Mouse (Mus musculus): ENCODE data around the gene Krtap28-10. TPM values are rescaled to one million over a fixed set of nuclear protein-coding genes. Genes with fewer than 3 reads are reported as not detected.
A peak's percentile ranks its signal among the peaks of the same experiment; 100 is the strongest.

Krtap28-10 gene
- polyA plus RNA-seq, 1 experiment = not detected

GRCm38 (mm10) chr1:83060643-83061042 is 18.4 kb upstream of the Krtap28-10 start, which contains the start of gene Krtap28-13:
Krtap28-13 (plus strand) TSS chr1:83060930.
- H3K27me3 ChIP-seq (ENCODE audit: control insufficient read depth) = no peaks in the 10 kb centered on the region
- TF ChIP-seq GATA1 (IDR thresholded peaks at IDR 0.05; ENCODE audit: low read length) (no peak), TAL1 (IDR thresholded peaks at IDR 0.05; ENCODE audit: low read length) (no peak)
- H3K36me3 ChIP-seq (ENCODE audit: control insufficient read depth) = no peaks in the 10 kb centered on the region
- no peaks in the 10 kb centered on the region for H3K4me1 ChIP-seq (ENCODE audit: control insufficient read depth)
- H3K4me3 ChIP-seq (replicated peaks) = no peak within 1 kb of the TSS
- H3K9me3 ChIP-seq (ENCODE audit: control insufficient read depth, low read length) = no peaks in the 10 kb centered on the region

GRCm38 (mm10) chr1:83059278-83059677 is 17.0 kb upstream of the Krtap28-10 start, which contains the start of gene A030005K14Rik:
A030005K14Rik (minus strand) TSS chr1:83059378.
- Histone ChIP-seq H3K4me1 (ENCODE audit: control insufficient read depth) (no peaks in the 10 kb centered on the region), H3K36me3 (ENCODE audit: control insufficient read depth) (no peaks in the 10 kb centered on the region), H3K9me3 (ENCODE audit: control insufficient read depth, low read length) (no peaks in the 10 kb centered on the region), H3K27me3 (ENCODE audit: control insufficient read depth) (no peaks in the 10 kb centered on the region), H3K4me3 (replicated peaks) (no peak within 1 kb of the TSS)
- TF ChIP-seq GATA1 (IDR thresholded peaks at IDR 0.05; ENCODE audit: low read length) = no peak
- no peak for TF ChIP-seq TAL1 (IDR thresholded peaks at IDR 0.05; ENCODE audit: low read length)

- TF ChIP-seq GATA1 (IDR thresholded peaks at IDR 0.05; ENCODE audit: low read length) (no peak), TAL1 (IDR thresholded peaks at IDR 0.05; ENCODE audit: low read length) (no peak)
- no peaks in the 10 kb centered on the region for H3K4me1 ChIP-seq (ENCODE audit: control insufficient read depth)
- H3K9me3 ChIP-seq (ENCODE audit: control insufficient read depth, low read length) = no peaks in the 10 kb centered on the region
- H3K27me3 ChIP-seq (ENCODE audit: control insufficient read depth) = no peaks in the 10 kb centered on the region
- H3K36me3 ChIP-seq (ENCODE audit: control insufficient read depth) = no peaks in the 10 kb centered on the region
- no peak overlapping the region for H3K4me3 ChIP-seq (replicated peaks)
These were observed 16.2 kb upstream of the Krtap28-10 start for GRCm38 (mm10) chr1:83058481-83058880.

- H3K4me1 ChIP-seq (ENCODE audit: control insufficient read depth) = no peaks in the 10 kb centered on the region
- no peaks in the 10 kb centered on the region for H3K36me3 ChIP-seq (ENCODE audit: control insufficient read depth)
- no peaks in the 10 kb centered on the region for H3K27me3 ChIP-seq (ENCODE audit: control insufficient read depth)
- TF ChIP-seq TAL1 (IDR thresholded peaks at IDR 0.05; ENCODE audit: low read length) (no peak), GATA1 (IDR thresholded peaks at IDR 0.05; ENCODE audit: low read length) (no peak)
- H3K4me3 ChIP-seq (replicated peaks) = no peak within 1 kb of the TSS
- no peaks in the 10 kb centered on the region for H3K9me3 ChIP-seq (ENCODE audit: control insufficient read depth, low read length)
These were observed 2.7 kb upstream of the Krtap28-10 start, which contains the start of gene Gm47969 for GRCm38 (mm10) chr1:83044882-83045427. Gm47969 (plus strand) TSS chr1:83044932.

GRCm38 (mm10) chr1:83039080-83039479 is 3.2 kb downstream of the Krtap28-10 start:
- Histone ChIP-seq H3K4me1 (ENCODE audit: control insufficient read depth) (no peaks in the 10 kb centered on the region; the same call in 1 of the 2 replicates), H3K4me3 (replicated peaks) (no peak overlapping the region), H3K36me3 (ENCODE audit: control insufficient read depth) (no peaks in the 10 kb centered on the region), H3K27me3 (ENCODE audit: control insufficient read depth) (peaks cover 10% of the 10 kb centered on the region), H3K9me3 (ENCODE audit: control insufficient read depth, low read length) (no peaks in the 10 kb centered on the region)
- TF ChIP-seq GATA1 (IDR thresholded peaks at IDR 0.05; ENCODE audit: low read length) (no peak), TAL1 (IDR thresholded peaks at IDR 0.05; ENCODE audit: low read length) (no peak)

GRCm38 (mm10) chr1:83038109-83038672 is 4.1 kb downstream of the Krtap28-10 start, which contains the start of gene Slc19a3:
Slc19a3 (minus strand) TSS chr1:83038448.
- H3K4me3 ChIP-seq (replicated peaks) = peak within 1 kb of the TSS; percentile 41
- no peak for TF ChIP-seq GATA1 (IDR thresholded peaks at IDR 0.05; ENCODE audit: low read length)
- TF ChIP-seq TAL1 (IDR thresholded peaks at IDR 0.05; ENCODE audit: low read length) = no peak

GRCm38 (mm10) chr1:83036892-83037667 is 5.2 kb downstream of the Krtap28-10 start:
- Histone ChIP-seq H3K36me3 (ENCODE audit: control insufficient read depth) (no peaks in the 10 kb centered on the region), H3K9me3 (ENCODE audit: control insufficient read depth, low read length) (no peaks in the 10 kb centered on the region), H3K4me3 (replicated peaks) (no peak overlapping the region), H3K27me3 (ENCODE audit: control insufficient read depth) (peaks cover 10% of the 10 kb centered on the region), H3K4me1 (ENCODE audit: control insufficient read depth) (no peaks in the 10 kb centered on the region; the same call in 1 of the 2 replicates)
- no peak for TF ChIP-seq GATA1 (IDR thresholded peaks at IDR 0.05; ENCODE audit: low read length)
- no peak; the same call in 2 of the 3 replicates for TF ChIP-seq TAL1 (IDR thresholded peaks at IDR 0.05; ENCODE audit: low read length)

More at GRCm38 (mm10) chr1:83038109-83038672, 4.1 kb downstream of the Krtap28-10 start, which contains the start of gene Slc19a3:
- no peaks in the 10 kb centered on the region; the same call in 1 of the 2 replicates for H3K4me1 ChIP-seq (ENCODE audit: control insufficient read depth)
- H3K36me3 ChIP-seq (ENCODE audit: control insufficient read depth) = no peaks in the 10 kb centered on the region
- H3K9me3 ChIP-seq (ENCODE audit: control insufficient read depth, low read length) = no peaks in the 10 kb centered on the region
- peaks cover 10% of the 10 kb centered on the region for H3K27me3 ChIP-seq (ENCODE audit: control insufficient read depth)

GRCm38 (mm10) chr1:83034509-83034908 is 7.8 kb downstream of the Krtap28-10 start:
- H3K36me3 ChIP-seq (ENCODE audit: control insufficient read depth) = no peaks in the 10 kb centered on the region
- H3K4me3 ChIP-seq (replicated peaks) = no peak overlapping the region
- TF ChIP-seq TAL1 (IDR thresholded peaks at IDR 0.05; ENCODE audit: low read length) (no peak), GATA1 (IDR thresholded peaks at IDR 0.05; ENCODE audit: low read length) (no peak)
- peaks cover 10% of the 10 kb centered on the region for H3K27me3 ChIP-seq (ENCODE audit: control insufficient read depth)
- no peaks in the 10 kb centered on the region; the same call in 1 of the 2 replicates for H3K4me1 ChIP-seq (ENCODE audit: control insufficient read depth)
- no peaks in the 10 kb centered on the region for H3K9me3 ChIP-seq (ENCODE audit: control insufficient read depth, low read length)

GRCm38 (mm10) chr1:83032508-83032907 is 9.8 kb downstream of the Krtap28-10 start:
- Histone ChIP-seq H3K27me3 (ENCODE audit: control insufficient read depth) (no peaks in the 10 kb centered on the region), H3K36me3 (ENCODE audit: control insufficient read depth) (no peaks in the 10 kb centered on the region), H3K4me1 (ENCODE audit: control insufficient read depth) (no peaks in the 10 kb centered on the region), H3K4me3 (replicated peaks) (no peak overlapping the region), H3K9me3 (ENCODE audit: control insufficient read depth, low read length) (no peaks in the 10 kb centered on the region)
- no peak for TF ChIP-seq TAL1 (IDR thresholded peaks at IDR 0.05; ENCODE audit: low read length)
- no peak for TF ChIP-seq GATA1 (IDR thresholded peaks at IDR 0.05; ENCODE audit: low read length)

Data from erythroblast, embryonic 14.5 days (primary cell).